Mouse (Mus musculus) embryonic facial prominence, embryonic 11.5 days (tissue): ENCODE data around the gene Pi4kb. TPM values are rescaled to one million over a fixed set of nuclear protein-coding genes. Genes with fewer than 3 reads are reported as not detected.
"Not testable (repeated sequence)": the region's sequence is repeated elsewhere in the genome, so short reads cannot be mapped to it uniquely, and the experiment has no call there.

ENCODE experiments used
- ATAC-seq: fragments of 200-750 bp; cut with Nextera tagmentation; replicated peaks from 2 replicates; pipeline ENCODE4 v1.8.0; 2017; ENCODE audit warnings: low read depth; ENCODE audit not compliant: insufficient number of reproducible peaks, low FRiP score, low TSS enrichment
- DNase-seq: peaks from one replicate; pipeline ENCODE4 v3.0.0-alpha.2; 2015; ENCODE audit warnings: low spot score
- H3K27ac ChIP-seq: fragments of 300-500 bp; sonication (generic); replicated peaks from 2 replicates; pipeline ENCODE4 v1.5.1; 2014; ENCODE audit warnings: mild to moderate bottlenecking, low read depth, low read length, control low read depth
- H3K27me3 ChIP-seq: fragments of 300-500 bp; sonication (generic); 2 replicates; pipeline ENCODE4 v1.6.1; 2014; ENCODE audit warnings: mild to moderate bottlenecking, low read length, moderate library complexity, mixed read lengths; ENCODE audit not compliant: control insufficient read depth, insufficient read depth
- H3K36me3 ChIP-seq: fragments of 300-500 bp; sonication (generic); replicated peaks from 2 replicates; pipeline ENCODE4 v1.6.1; 2014; ENCODE audit warnings: low read depth, mild to moderate bottlenecking, low read length, moderate library complexity, mixed read lengths; ENCODE audit not compliant: control insufficient read depth, insufficient read depth
- H3K4me1 ChIP-seq: fragments of 300-500 bp; sonication (generic); 2 replicates; pipeline ENCODE4 v1.6.1; 2014; ENCODE audit warnings: low read length, mixed read lengths; ENCODE audit not compliant: control insufficient read depth, insufficient read depth
- H3K4me2 ChIP-seq: fragments of 300-500 bp; sonication (generic); 2 replicates; pipeline ENCODE4 v1.6.1; 2014; ENCODE audit warnings: low read depth, mild to moderate bottlenecking, control low read depth, low read length, moderate library complexity
- H3K4me3 ChIP-seq: fragments of 300-500 bp; sonication (generic); 2 replicates; pipeline ENCODE4 v1.5.1; 2014; ENCODE audit warnings: low read depth, low read length, control low read depth
- H3K9ac ChIP-seq: fragments of 300-500 bp; sonication (generic); replicated peaks from 2 replicates; pipeline ENCODE4 v1.6.1; 2014; ENCODE audit warnings: mild to moderate bottlenecking, control low read depth, low read length
- H3K9me3 ChIP-seq: fragments of 300-500 bp; sonication (generic); replicated peaks from 2 replicates; pipeline ENCODE4 v1.6.1; 2016; ENCODE audit warnings: mild to moderate bottlenecking, low read length, inconsistent platforms, mixed read lengths; ENCODE audit not compliant: control insufficient read depth
- WGBS: fragments of 180-500 bp; shearing (Covaris S2); extraction: QIAGEN DNeasy Blood & Tissue Kit; methylation state at CpG from one replicate; pipeline ENCODE4 v1.1.7; 2014; 5-methylcytosine and 5-hydroxymethylcytosine counted together
- polyA plus RNA-seq: library from polyadenylated mRNA; unstranded; fragments of >200 nt; fragmentation: Nextera tagmentation; extraction: Ambion mirVana; gene quantifications from 2 replicates; pipeline ENCODE4 v1.2.1, GENCODE M21; 2014

Gene Pi4kb
- polyA plus RNA-seq, 1 experiment from 2014 or later: 30.1 TPM

GRCm38 (mm10) chr3:94933604-94934003 is 40.9 kb upstream of the Pi4kb start:
- not testable (repeated sequence) for DNase-seq, ATAC-seq

GRCm38 (mm10) chr3:94934564-94934963 is 40.0 kb upstream of the Pi4kb start:
- H3K9me3 ChIP-seq, H3K4me1 ChIP-seq, H3K4me3 ChIP-seq, ATAC-seq, DNase-seq, H3K4me2 ChIP-seq, H3K36me3 ChIP-seq, H3K9ac ChIP-seq, H3K27ac ChIP-seq, H3K27me3 ChIP-seq: not testable (repeated sequence)
- 90% methylated on average over 3 of the region's 3 CpGs for WGBS

More at GRCm38 (mm10) chr3:94933604-94934003, 40.9 kb upstream of the Pi4kb start:
- not testable (repeated sequence) for H3K4me1 ChIP-seq, H3K9me3 ChIP-seq, H3K4me2 ChIP-seq, H3K27ac ChIP-seq, H3K4me3 ChIP-seq, H3K36me3 ChIP-seq, H3K9ac ChIP-seq, H3K27me3 ChIP-seq
- WGBS: no CpG with 5 or more reads among the region's 2 CpGs

- not testable (repeated sequence) for H3K9me3 ChIP-seq, H3K4me2 ChIP-seq, H3K27ac ChIP-seq, ATAC-seq, H3K9ac ChIP-seq, DNase-seq, H3K27me3 ChIP-seq, H3K4me3 ChIP-seq, H3K36me3 ChIP-seq, H3K4me1 ChIP-seq
- 90% methylated on average over 3 of the region's 3 CpGs for WGBS
Observed at GRCm38 (mm10) chr3:94935332-94935731, 39.2 kb upstream of the Pi4kb start.

- H3K27me3 ChIP-seq, H3K27ac ChIP-seq, H3K9me3 ChIP-seq, H3K9ac ChIP-seq, DNase-seq, H3K4me1 ChIP-seq, ATAC-seq, H3K4me2 ChIP-seq, H3K4me3 ChIP-seq, H3K36me3 ChIP-seq: not testable (repeated sequence)
- WGBS: 78% methylated on average over 5 of the region's 5 CpGs
Observed at GRCm38 (mm10) chr3:94936147-94936546, 38.4 kb upstream of the Pi4kb start.

- ATAC-seq, H3K9ac ChIP-seq, H3K4me2 ChIP-seq, H3K27me3 ChIP-seq, H3K9me3 ChIP-seq, H3K36me3 ChIP-seq, DNase-seq, H3K4me3 ChIP-seq, H3K27ac ChIP-seq, H3K4me1 ChIP-seq: not testable (repeated sequence)
- WGBS: 89% methylated on average over 6 of the region's 7 CpGs
Observed at GRCm38 (mm10) chr3:94937194-94937593, 37.3 kb upstream of the Pi4kb start.

- 75% methylated on average over 9 of the region's 9 CpGs for WGBS
- not testable (repeated sequence) for H3K4me3 ChIP-seq, H3K27me3 ChIP-seq, H3K27ac ChIP-seq, H3K4me1 ChIP-seq, H3K9ac ChIP-seq, H3K9me3 ChIP-seq, H3K36me3 ChIP-seq, H3K4me2 ChIP-seq, DNase-seq, ATAC-seq
Observed at GRCm38 (mm10) chr3:94940033-94940432, 34.5 kb upstream of the Pi4kb start.

GRCm38 (mm10) chr3:94942211-94942967 is 32.1 kb upstream of the Pi4kb start:
- not testable (repeated sequence) for H3K4me3 ChIP-seq, H3K36me3 ChIP-seq, H3K9me3 ChIP-seq, H3K4me1 ChIP-seq, H3K27ac ChIP-seq, H3K4me2 ChIP-seq, DNase-seq, H3K27me3 ChIP-seq, ATAC-seq, H3K9ac ChIP-seq
- 82% methylated on average over 7 of the region's 9 CpGs for WGBS

GRCm38 (mm10) chr3:94943706-94944105 is 30.8 kb upstream of the Pi4kb start:
- not testable (repeated sequence) for H3K4me2 ChIP-seq, H3K9me3 ChIP-seq, H3K27ac ChIP-seq, H3K9ac ChIP-seq, DNase-seq, H3K36me3 ChIP-seq, H3K27me3 ChIP-seq, H3K4me3 ChIP-seq, H3K4me1 ChIP-seq, ATAC-seq
- WGBS: 32% methylated on average over 4 of the region's 4 CpGs
